Mouse (Mus musculus) limb, embryonic 14.5 days (tissue): ENCODE results near the gene Gramd1b. TPM values are rescaled to one million over a fixed set of nuclear protein-coding genes. Genes with fewer than 3 reads are reported as not detected.

Source experiments
- ATAC-seq: fragments of 200-750 bp; cut with Nextera tagmentation; 2 replicates; pipeline ENCODE4 v1.8.0; 2017; ENCODE audit warnings: low read depth, moderate number of reproducible peaks, moderate TSS enrichment; ENCODE audit not compliant: low FRiP score
- DNase-seq: peaks from one replicate; pipeline ENCODE4 v3.0.0-alpha.2; 2015; ENCODE audit warnings: low spot score
- H3K27ac ChIP-seq: fragments of 300-500 bp; sonication (generic); replicated peaks from 2 replicates; pipeline ENCODE4 v1.5.1; 2014; ENCODE audit warnings: low read depth, mild to moderate bottlenecking, low read length, moderate library complexity, mixed read lengths
- H3K27me3 ChIP-seq: fragments of 300-500 bp; sonication (generic); 2 replicates; pipeline ENCODE4 v1.6.1; 2014; ENCODE audit warnings: low read length, mixed read lengths; ENCODE audit not compliant: control insufficient read depth, insufficient read depth
- H3K36me3 ChIP-seq: fragments of 300-500 bp; sonication (generic); 2 replicates; pipeline ENCODE4 v1.6.1; 2014; ENCODE audit warnings: mild to moderate bottlenecking, low read length, moderate library complexity, mixed read lengths; ENCODE audit not compliant: control insufficient read depth, insufficient read depth
- H3K4me1 ChIP-seq: fragments of 300-500 bp; sonication (generic); 2 replicates; pipeline ENCODE4 v1.6.1; 2014; ENCODE audit warnings: antibody characterized with exemption, low read length, mixed read lengths; ENCODE audit not compliant: control insufficient read depth, insufficient read depth
- H3K4me2 ChIP-seq: fragments of 300-500 bp; sonication (generic); replicated peaks from 2 replicates; pipeline ENCODE4 v1.6.1; 2014; ENCODE audit warnings: low read depth, mild to moderate bottlenecking, low read length, moderate library complexity; ENCODE audit not compliant: severe bottlenecking
- H3K4me3 ChIP-seq: fragments of 300-500 bp; sonication (generic); replicated peaks from 2 replicates; pipeline ENCODE4 v1.5.1; 2014; ENCODE audit warnings: low read length
- H3K9ac ChIP-seq: fragments of 300-500 bp; sonication (generic); 2 replicates; pipeline ENCODE4 v1.6.1; 2014; ENCODE audit warnings: mild to moderate bottlenecking, low read depth, low read length, moderate library complexity; ENCODE audit not compliant: severe bottlenecking
- H3K9me3 ChIP-seq: fragments of 300-500 bp; sonication (generic); 2 replicates; pipeline ENCODE4 v1.6.1; 2016; ENCODE audit warnings: low read length; ENCODE audit not compliant: control insufficient read depth
- POLR2A ChIP-seq: fragments of 200-500 bp; IDR thresholded peaks from 2 replicates; pipeline ENCODE4 v1.8.0; 2012; ENCODE audit warnings: inconsistent platforms, mild to moderate bottlenecking, moderate library complexity, borderline replicate concordance; ENCODE audit not compliant: insufficient read depth, insufficient read length; ENCODE audit errors: extremely low read depth
- WGBS: fragments of 180-500 bp; shearing (Covaris S2); extraction: QIAGEN DNeasy Blood & Tissue Kit; methylation state at CpG from one replicate; pipeline ENCODE4 v1.1.7; 2014; 5-methylcytosine and 5-hydroxymethylcytosine counted together
- polyA plus RNA-seq, 2 experiments: library from polyadenylated mRNA; depleted of rRNA in 1 of 2; stranded (reverse) in 1 of 2; unstranded in 1 of 2; fragments of >200 nt; fragmentation: Nextera tagmentation in 1 of 2; extraction: Ambion mirVana in 1 of 2; gene quantifications; 2 replicates each; pipeline versions ENCODE4 v1.2.1 to v1.2.3; 2012 to 2014

The Gramd1b gene
- polyA plus RNA-seq, 2 experiments = 3.6 to 11.3 TPM

- no peak overlapping the region for H3K27ac ChIP-seq
- no peak overlapping the region for H3K4me3 ChIP-seq
- no peaks in the 10 kb centered on the region for H3K36me3 ChIP-seq
- 47% methylated on average over 4 of the region's 5 CpGs for WGBS
- DNase-seq (no peak), ATAC-seq (no peak)
- no peak overlapping the region for H3K9ac ChIP-seq
- no peak overlapping the region for H3K4me2 ChIP-seq
- H3K27me3 ChIP-seq = no peaks in the 10 kb centered on the region
- TF ChIP-seq POLR2A = no peak
- peaks cover 6% of the 10 kb centered on the region for H3K4me1 ChIP-seq
- no peaks in the 10 kb centered on the region for H3K9me3 ChIP-seq
Observed at GRCm38 (mm10) chr9:40374992-40375391, 156.2 kb downstream of the Gramd1b start.

GRCm38 (mm10) chr9:40374533-40374971 is 156.6 kb downstream of the Gramd1b start:
- no peak overlapping the region for H3K4me3 ChIP-seq
- no peak overlapping the region for H3K27ac ChIP-seq
- no peaks in the 10 kb centered on the region for H3K27me3 ChIP-seq
- DNase-seq (no peak), ATAC-seq (no peak)
- TF ChIP-seq POLR2A = no peak
- H3K36me3 ChIP-seq = no peaks in the 10 kb centered on the region
- H3K4me2 ChIP-seq = no peak overlapping the region
- peaks cover 6% of the 10 kb centered on the region for H3K4me1 ChIP-seq
- no peak overlapping the region for H3K9ac ChIP-seq
- no peaks in the 10 kb centered on the region for H3K9me3 ChIP-seq
- WGBS = 72% methylated on average over 6 of the region's 6 CpGs

GRCm38 (mm10) chr9:40374052-40374451 is 157.1 kb downstream of the Gramd1b start:
- no peak overlapping the region for H3K4me2 ChIP-seq
- 82% methylated on average over 11 of the region's 11 CpGs for WGBS
- H3K27ac ChIP-seq = no peak overlapping the region
- DNase-seq (no peak), ATAC-seq (no peak)
- peaks cover 6% of the 10 kb centered on the region for H3K4me1 ChIP-seq
- no peak overlapping the region for H3K9ac ChIP-seq
- no peak overlapping the region for H3K4me3 ChIP-seq
- H3K27me3 ChIP-seq = no peaks in the 10 kb centered on the region
- H3K36me3 ChIP-seq = no peaks in the 10 kb centered on the region
- no peaks in the 10 kb centered on the region for H3K9me3 ChIP-seq
- TF ChIP-seq POLR2A = no peak

- H3K4me2 ChIP-seq = no peak overlapping the region
- no peak for TF ChIP-seq POLR2A
- no peak for ATAC-seq
- no peaks in the 10 kb centered on the region for H3K9me3 ChIP-seq
- no peak overlapping the region for H3K4me3 ChIP-seq
- H3K27me3 ChIP-seq = no peaks in the 10 kb centered on the region
- no peak overlapping the region for H3K27ac ChIP-seq
- H3K9ac ChIP-seq = no peak overlapping the region
- DNase-seq = no peak
- 51% methylated on average over 4 of the region's 4 CpGs for WGBS
- no peaks in the 10 kb centered on the region for H3K36me3 ChIP-seq
- H3K4me1 ChIP-seq = no peaks in the 10 kb centered on the region
Observed at GRCm38 (mm10) chr9:40370151-40370550, 161.0 kb downstream of the Gramd1b start.

- TF ChIP-seq POLR2A = no peak
- Histone ChIP-seq H3K4me1 (no peaks in the 10 kb centered on the region), H3K4me3 (no peak overlapping the region), H3K27ac (no peak overlapping the region), H3K9ac (no peak overlapping the region), H3K4me2 (no peak overlapping the region), H3K27me3 (no peaks in the 10 kb centered on the region), H3K36me3 (no peaks in the 10 kb centered on the region), H3K9me3 (no peaks in the 10 kb centered on the region)
- ATAC-seq = no peak
- WGBS = 87% methylated on average over 8 of the region's 8 CpGs
- DNase-seq = no peak
Observed at GRCm38 (mm10) chr9:40366795-40367194, 164.4 kb downstream of the Gramd1b start.

- DNase-seq (no peak), ATAC-seq (no peak)
- H3K36me3 ChIP-seq = no peaks in the 10 kb centered on the region
- H3K4me2 ChIP-seq = no peak overlapping the region
- no peak overlapping the region for H3K9ac ChIP-seq
- no peaks in the 10 kb centered on the region for H3K27me3 ChIP-seq
- H3K4me3 ChIP-seq = no peak overlapping the region
- H3K4me1 ChIP-seq = no peaks in the 10 kb centered on the region
- no peaks in the 10 kb centered on the region for H3K9me3 ChIP-seq
- TF ChIP-seq POLR2A = no peak
- 83% methylated on average over 7 of the region's 7 CpGs for WGBS
- H3K27ac ChIP-seq = no peak overlapping the region
Observed at GRCm38 (mm10) chr9:40364312-40364711, 166.9 kb downstream of the Gramd1b start.
